ENCODE assay signal across 22 mouse cellular contexts in the genomic region with DNA sequence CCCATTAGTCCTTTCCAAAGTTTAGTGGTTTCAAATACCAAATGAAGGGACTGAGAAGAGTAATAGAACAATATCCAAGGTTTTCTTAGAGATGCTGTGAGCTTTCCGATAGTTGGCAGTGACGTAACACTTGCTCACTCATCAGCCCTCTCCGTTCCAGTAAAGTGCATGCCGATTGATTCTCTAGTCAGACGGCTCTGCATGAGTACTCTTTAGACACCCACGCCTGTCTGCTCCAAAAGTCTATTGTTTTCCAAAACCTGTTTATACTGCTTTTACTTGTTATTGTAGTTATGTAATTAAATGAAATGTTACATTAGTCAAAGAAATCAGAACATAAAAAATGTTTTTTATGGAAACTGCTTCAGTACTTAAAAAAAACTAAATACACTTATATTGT. TPM values are rescaled to one million over a fixed set of nuclear protein-coding genes. Genes with fewer than 3 reads are reported as not detected.
A peak's percentile ranks its signal among the peaks of the same experiment; 100 is the strongest.
DNase-seq lines count a peak whose midpoint lies in the region; ATAC-seq and TF ChIP-seq lines count a peak whose summit lies in the region.
"Had no signal": no experiment of that assay in that cellular context is flagged by ENCODE, and none has a peak within 500 bp of the region (broad histone marks: within the 10 kb centered on the region; RNA-seq: fewer than 3 reads in every experiment).

No protein-coding gene starts in this region.

- H3K27ac ChIP-seq in layer of hippocampus, adult 2 months, result peak overlapping the region; percentile 77; the same call in 1 of the 2 replicates
- H3K27ac ChIP-seq in lung, postnatal 0 days (ENCODE audit: low read length), result no peak overlapping the region

- peaks cover 25% of the 10 kb centered on the region; the same call in 1 of the 2 replicates for H3K36me3 ChIP-seq in lung, postnatal 0 days (ENCODE audit: insufficient read depth, low read length)

- H3K4me3 ChIP-seq in layer of hippocampus, adult 2 months, result no peak overlapping the region
- no peak overlapping the region for H3K4me3 ChIP-seq in lung, postnatal 0 days (ENCODE audit: low read depth, low read length)

- no peaks in the 10 kb centered on the region for H3K9me3 ChIP-seq in lung, postnatal 0 days (ENCODE audit: low read length)
- H3K9me3 ChIP-seq: G1E had no signal

- no peak for ATAC-seq in lung, postnatal 0 days
- ATAC-seq: activated CD4-positive, CD25-positive, alpha-beta regulatory T cell, adult 4 months; CD4-positive, CD25-positive, alpha-beta regulatory T cell, adult 4 months; Patski had no signal

- H3K27me3 ChIP-seq in lung, postnatal 0 days (replicated peaks; ENCODE audit: insufficient read depth, low read length), result no peaks in the 10 kb centered on the region
- H3K27me3 ChIP-seq: CH12.LX, Patski had no signal

- no peak for TF ChIP-seq EP300 in lung, postnatal 0 days (IDR thresholded peaks at IDR 0.05)

- peak; percentile 36 to 56 for DNase-seq in layer of hippocampus, adult 2 months (ENCODE audit: low spot score in 2 of 2)
- DNase-seq in layer of hippocampus, adult 11-12 months (ENCODE audit: low spot score), result no peak
- peak; percentile 56 for DNase-seq in layer of hippocampus, adult 9-11 months
- DNase-seq in layer of hippocampus, adult 9-10 months (ENCODE audit: low spot score), result no peak
- DNase-seq in brain, adult 2 months (ENCODE audit: low read depth, low spot score), result peak; percentile 28
- no peak for DNase-seq in lung, postnatal 0 days (ENCODE audit: low spot score)
- DNase-seq: adrenal gland, adult 2 months; adrenal gland, adult 8-10 months; adrenal gland, postnatal 10 days; adrenal gland, postnatal 14 days; adrenal gland, postnatal 25 days; adrenal gland, postnatal 36 days; B cell, adult 2 months; cerebellum, adult 11 months; cerebellum, adult 11-12 months; cerebellum, adult 18-20 months; cerebellum, adult 2 months had no signal

- no peak overlapping the region for H3K4me2 ChIP-seq in lung, postnatal 0 days (replicated peaks; ENCODE audit: low read depth, low read length)

- TF ChIP-seq CTCF in layer of hippocampus, adult 2 months (conservative IDR thresholded peaks at IDR 0.05), result no peak
- no peak for TF ChIP-seq CTCF in lung, postnatal 0 days (IDR thresholded peaks at IDR 0.05)

- H3K4me1 ChIP-seq in lung, postnatal 0 days (ENCODE audit: insufficient read depth, low read depth, low read length), result no peaks in the 10 kb centered on the region

- no peak overlapping the region for H3K9ac ChIP-seq in lung, postnatal 0 days (replicated peaks; ENCODE audit: low read depth)

- 85% methylated on average over 6 of the region's 6 CpGs for WGBS in lung, postnatal 0 days

RNA-seq across cellular contexts. Expression of gene Tmco1, which starts 20.6 kb away (rescaled TPM):
- 10 to 100 TPM; 49.6 to 50.4 TPM for total RNA-seq in layer of hippocampus, adult 2 months (2021)
- polyA plus RNA-seq in lung, postnatal 0 days (2015; fragmentation: Nextera tagmentation; extraction: Ambion mirVana), result 94.7 and 99.7 TPM in 2 replicates

RNA-seq across cellular contexts. Expression of gene Aldh9a1, which starts 21.0 kb away (rescaled TPM):
- 10 to 100 TPM; 22.5 to 25.8 TPM for total RNA-seq in layer of hippocampus, adult 2 months (2021)
- polyA plus RNA-seq in lung, postnatal 0 days (2015; fragmentation: Nextera tagmentation; extraction: Ambion mirVana), result 33.2 and 35.4 TPM in 2 replicates

RNA-seq across cellular contexts. Expression of gene Uck2, which starts 43.7 kb away (rescaled TPM):
- total RNA-seq in layer of hippocampus, adult 2 months (2021), result 10 to 100 TPM; 36.5 to 36.7 TPM
- 21.6 and 22.9 TPM in 2 replicates for polyA plus RNA-seq in lung, postnatal 0 days (2015; fragmentation: Nextera tagmentation; extraction: Ambion mirVana)

Comparison
In these comparisons a context has a peak if more than half of its experiments do, and no peak if none do; other contexts are left out.
1. DNase-seq: peak in layer of hippocampus, adult 2 months (2 of 2), layer of hippocampus, adult 9-11 months (single experiment) and brain, adult 2 months (single experiment); none in layer of hippocampus, adult 11-12 months (single experiment), layer of hippocampus, adult 9-10 months (single experiment) and lung, postnatal 0 days (single experiment).